Mouse (Mus musculus): ENCODE measurements around the gene Herc2. TPM values are rescaled to one million over a fixed set of nuclear protein-coding genes. Genes with fewer than 3 reads are reported as not detected.
"Not testable (repeated sequence)": the region's sequence is repeated elsewhere in the genome, so short reads cannot be mapped to it uniquely, and the experiment has no call there.

The Herc2 gene
- polyA plus RNA-seq (2016; fragmentation: Nextera tagmentation; extraction: Ambion mirVana), result 37.6 and 39.6 TPM in 2 replicates

DNA sequence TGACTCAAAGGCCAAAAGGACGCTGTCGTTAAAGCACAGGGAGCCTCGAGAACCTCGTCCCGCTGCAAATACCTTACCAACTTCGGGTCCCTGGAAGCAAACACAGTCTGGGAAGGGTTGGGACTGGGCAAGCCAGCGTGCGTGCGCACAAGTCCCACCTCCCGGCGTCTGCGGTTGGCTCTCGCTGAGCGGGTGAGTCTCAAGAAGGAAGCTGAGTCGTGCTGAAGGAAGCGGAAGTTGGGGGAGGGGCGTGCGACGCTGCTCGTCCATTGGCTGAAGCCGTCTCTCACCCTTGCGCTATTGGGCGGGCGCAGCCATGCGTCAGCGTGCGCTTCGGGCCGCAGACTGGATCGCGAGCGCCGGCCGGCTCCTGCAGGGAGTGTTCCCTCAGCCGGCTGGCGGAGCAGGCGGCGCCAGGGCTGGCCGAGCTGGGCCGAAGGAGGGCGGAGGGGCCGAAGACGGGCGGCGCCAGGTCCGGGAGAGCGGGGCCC, at the start of gene Herc2:
Gene Herc2, plus strand, starts transcription at position 366 of the 491 bp plus-strand sequence.
- Histone ChIP-seq H3K4me2 (replicated peaks) (peak within 1 kb of the TSS; percentile 80), H3K36me3 (no peaks in the 10 kb centered on the region), H3K9me3 (no peaks in the 10 kb centered on the region), H3K4me1 (peaks cover 15% of the 10 kb centered on the region), H3K27ac (replicated peaks) (peak within 1 kb of the TSS; percentile 90), H3K9ac (replicated peaks) (peak within 1 kb of the TSS; percentile 88), H3K4me3 (peak within 1 kb of the TSS; percentile 84), H3K27me3 (no peaks in the 10 kb centered on the region)
- ATAC-seq (ENCODE audit: low FRiP score, low read depth), result peak; percentile 100
- WGBS, result 0% methylated on average over 47 of the region's 47 CpGs

DNA sequence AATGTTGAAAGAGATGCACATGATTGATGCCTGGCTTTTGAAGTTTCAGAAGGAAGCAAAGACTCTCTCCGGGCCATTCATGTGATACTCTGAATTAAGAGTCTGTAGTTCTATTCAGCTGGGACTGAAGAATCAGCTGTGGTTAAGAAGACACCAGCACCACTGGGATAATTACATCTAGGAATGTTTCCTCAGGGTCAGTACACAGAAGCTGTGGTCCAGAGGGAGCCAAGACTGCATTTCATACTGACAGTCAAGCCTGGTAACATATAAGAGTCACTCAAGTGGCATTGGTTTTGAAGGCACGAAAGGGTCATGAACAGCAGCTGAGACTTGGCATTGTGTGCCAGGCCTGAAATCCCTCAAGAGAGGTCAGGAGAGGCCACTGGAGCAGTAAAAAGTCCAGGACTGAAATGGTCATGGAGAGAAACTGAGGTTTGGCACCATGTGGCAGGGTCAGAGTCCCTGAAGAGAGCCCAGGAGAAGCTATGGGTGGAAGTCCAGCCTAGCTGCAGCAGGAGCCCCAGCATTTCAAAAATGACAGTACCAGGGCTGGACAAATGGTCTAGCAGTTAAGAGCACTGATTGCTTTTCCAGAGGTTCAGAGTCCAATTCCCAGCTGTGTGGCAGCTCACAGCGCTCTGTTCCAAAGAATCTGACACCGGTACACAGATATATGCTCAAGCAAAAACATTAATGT, 39.5 kb upstream of the Herc2 start:
- WGBS, result 82% methylated on average over 4 of the region's 4 CpGs
- Histone ChIP-seq H3K4me3 (no peak overlapping the region), H3K27ac (replicated peaks) (no peak overlapping the region), H3K36me3 (no peaks in the 10 kb centered on the region), H3K27me3 (no peaks in the 10 kb centered on the region), H3K4me2 (replicated peaks) (no peak overlapping the region), H3K9ac (replicated peaks) (no peak overlapping the region), H3K9me3 (no peaks in the 10 kb centered on the region), H3K4me1 (no peaks in the 10 kb centered on the region)
- no peak for ATAC-seq (ENCODE audit: low FRiP score, low read depth)

DNA sequence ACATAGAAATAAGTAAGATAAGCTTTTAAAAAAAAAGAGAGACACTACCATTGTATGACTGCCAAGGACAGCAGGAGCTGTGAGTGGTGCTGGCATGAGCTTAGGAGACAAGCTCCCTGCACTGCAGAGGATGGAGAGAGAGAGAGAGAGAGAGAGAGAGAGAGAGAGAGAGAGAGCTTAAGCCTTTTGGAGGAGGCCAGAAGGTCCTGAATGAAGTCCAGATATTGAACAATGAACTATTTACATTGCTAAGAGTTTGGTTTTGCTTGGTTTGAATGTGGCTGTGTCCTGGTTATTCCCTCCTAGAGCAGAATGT, 39.0 kb upstream of the Herc2 start:
- no peaks in the 10 kb centered on the region for H3K9me3 ChIP-seq
- no peak overlapping the region for H3K9ac ChIP-seq (replicated peaks)
- H3K4me3 ChIP-seq, result no peak overlapping the region
- no peaks in the 10 kb centered on the region for H3K27me3 ChIP-seq
- H3K36me3 ChIP-seq, result no peaks in the 10 kb centered on the region
- H3K4me1 ChIP-seq, result no peaks in the 10 kb centered on the region
- no peak overlapping the region for H3K4me2 ChIP-seq (replicated peaks)
- no peak for ATAC-seq (ENCODE audit: low FRiP score, low read depth)
- no peak overlapping the region for H3K27ac ChIP-seq (replicated peaks)

DNA sequence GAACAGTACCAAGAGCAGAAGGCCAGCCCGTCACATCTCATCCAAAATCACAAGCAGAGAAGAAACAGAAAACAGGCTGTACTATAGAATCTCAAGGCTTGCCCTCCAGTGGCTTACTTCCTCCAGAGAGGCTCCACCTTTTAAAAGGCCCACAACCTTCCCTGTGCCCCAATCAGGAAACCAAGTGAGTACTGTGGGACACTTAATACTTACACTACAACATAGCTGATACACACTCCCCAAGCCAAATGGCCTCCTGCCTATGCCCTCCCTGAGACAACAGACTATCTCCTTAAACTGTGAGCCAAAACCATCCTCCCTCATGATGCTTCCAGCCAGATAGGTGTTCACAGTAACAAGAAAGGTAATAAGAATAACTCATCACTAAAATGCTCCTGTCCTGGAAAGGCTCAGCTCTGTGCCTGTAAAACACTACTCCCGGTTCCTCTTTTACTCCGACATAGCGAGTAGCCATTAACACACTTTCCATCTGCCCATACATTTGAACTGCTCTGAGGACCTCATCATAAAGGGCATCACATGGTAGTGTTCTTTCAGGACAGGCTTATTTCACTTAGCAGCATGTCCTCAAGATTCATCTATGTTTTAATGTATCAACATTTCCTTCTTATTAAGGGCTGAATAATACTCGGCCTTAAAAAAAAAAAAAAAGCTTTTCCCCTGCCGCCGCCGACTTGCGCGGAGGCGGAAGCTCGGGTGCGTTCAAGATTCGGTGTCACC, 36.6 kb upstream of the Herc2 start:
- H3K27ac ChIP-seq (replicated peaks), result no peak overlapping the region
- no peak overlapping the region for H3K4me3 ChIP-seq
- H3K9me3 ChIP-seq, result no peaks in the 10 kb centered on the region
- H3K4me2 ChIP-seq (replicated peaks), result no peak overlapping the region
- H3K36me3 ChIP-seq, result no peaks in the 10 kb centered on the region
- 0 out of 2 replicates have a peak, but pooled peaks cover 1% of the 10 kb centered on the region for H3K4me1 ChIP-seq
- 98% methylated on average over 14 of the region's 14 CpGs for WGBS
- no peak for ATAC-seq (ENCODE audit: low FRiP score, low read depth)
- H3K27me3 ChIP-seq, result no peaks in the 10 kb centered on the region
- H3K9ac ChIP-seq (replicated peaks), result no peak overlapping the region

DNA sequence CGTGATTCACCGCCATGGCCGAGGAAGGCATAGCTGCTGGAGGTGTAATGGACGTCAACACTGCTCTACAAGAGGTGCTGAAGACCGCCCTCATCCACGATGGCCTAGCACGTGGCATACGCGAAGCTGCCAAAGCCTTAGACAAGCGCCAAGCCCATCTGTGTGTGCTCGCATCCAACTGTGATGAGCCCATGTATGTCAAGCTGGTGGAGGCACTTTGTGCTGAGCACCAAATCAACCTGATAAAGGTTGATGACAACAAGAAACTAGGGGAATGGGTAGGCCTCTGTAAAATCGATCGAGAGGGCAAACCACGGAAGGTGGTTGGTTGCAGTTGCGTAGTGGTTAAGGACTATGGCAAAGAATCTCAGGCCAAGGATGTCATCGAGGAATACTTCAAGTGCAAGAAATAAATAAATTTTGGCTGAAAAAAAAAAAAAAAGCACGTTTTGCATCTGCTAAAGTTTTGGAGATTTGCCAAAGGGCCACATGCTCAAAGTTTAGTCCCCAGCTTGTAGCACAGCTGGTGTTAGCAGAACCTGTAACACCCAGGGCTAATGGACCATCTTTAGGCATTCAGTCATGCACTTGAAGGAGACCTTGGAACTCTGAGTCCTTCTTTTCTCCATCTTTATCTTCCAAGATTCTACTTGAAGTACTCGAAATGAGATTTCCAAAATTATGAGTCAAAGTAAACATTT, 35.8 kb upstream of the Herc2 start:
- H3K9me3 ChIP-seq; H3K27me3 ChIP-seq; H3K4me1 ChIP-seq; H3K27ac ChIP-seq (replicated peaks); H3K9ac ChIP-seq (replicated peaks); H3K4me3 ChIP-seq; H3K4me2 ChIP-seq (replicated peaks); ATAC-seq (ENCODE audit: low FRiP score, low read depth); H3K36me3 ChIP-seq: not testable (repeated sequence)
- WGBS, result 89% methylated on average over 7 of the region's 18 CpGs

DNA sequence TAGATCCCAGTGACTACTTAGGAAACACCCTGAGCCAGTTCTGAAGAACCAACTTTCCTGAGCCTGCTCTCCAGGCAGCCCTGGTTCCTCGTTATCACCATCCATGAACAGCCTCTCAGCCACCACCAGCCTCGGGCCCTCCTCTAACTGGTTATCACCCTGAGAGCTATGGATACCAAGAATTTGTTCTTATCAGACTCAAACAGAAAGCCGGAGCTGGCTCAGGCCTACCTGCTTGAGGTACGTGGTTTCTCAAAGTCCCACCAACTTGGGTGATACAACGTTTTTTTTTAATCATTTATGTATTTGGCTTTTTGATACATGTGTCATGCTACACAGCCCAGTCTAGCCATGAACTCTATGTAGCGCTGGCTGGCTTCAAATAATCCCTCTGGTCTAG, 34.8 kb upstream of the Herc2 start:
- 88% methylated on average over 6 of the region's 6 CpGs for WGBS
- no peak overlapping the region for H3K4me3 ChIP-seq
- H3K9ac ChIP-seq (replicated peaks), result no peak overlapping the region
- no peak overlapping the region for H3K4me2 ChIP-seq (replicated peaks)
- ATAC-seq (ENCODE audit: low FRiP score, low read depth), result no peak
- H3K27me3 ChIP-seq, result no peaks in the 10 kb centered on the region
- H3K4me1 ChIP-seq, result peaks cover 5% of the 10 kb centered on the region; the same call in 1 of the 2 replicates
- no peaks in the 10 kb centered on the region for H3K9me3 ChIP-seq
- H3K36me3 ChIP-seq, result no peaks in the 10 kb centered on the region
- H3K27ac ChIP-seq (replicated peaks), result no peak overlapping the region

DNA sequence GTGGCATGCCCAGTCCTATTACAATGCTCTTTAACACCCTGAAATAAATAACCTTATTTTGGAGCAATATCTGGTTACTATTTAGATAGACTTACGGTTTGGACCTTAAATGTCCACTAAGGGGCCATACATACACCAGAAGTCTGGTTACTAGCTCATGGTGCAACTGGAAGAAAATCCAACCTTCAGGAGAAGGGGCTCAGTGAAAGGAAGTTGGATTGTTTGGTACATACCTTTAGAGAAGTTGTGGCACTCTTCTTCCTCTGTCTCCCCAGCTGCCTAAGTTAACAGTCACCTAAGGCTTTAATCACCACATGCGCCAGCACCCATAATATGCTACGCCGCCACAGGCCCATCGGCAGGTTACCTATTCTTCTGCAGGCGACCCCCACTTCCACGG, 34.2 kb upstream of the Herc2 start:
- Histone ChIP-seq H3K4me3 (no peak overlapping the region), H3K9me3 (no peaks in the 10 kb centered on the region), H3K4me1 (peaks cover 5% of the 10 kb centered on the region; the same call in 1 of the 2 replicates), H3K27ac (replicated peaks) (no peak overlapping the region), H3K4me2 (replicated peaks) (no peak overlapping the region), H3K27me3 (no peaks in the 10 kb centered on the region), H3K9ac (replicated peaks) (no peak overlapping the region), H3K36me3 (no peaks in the 10 kb centered on the region)
- 92% methylated on average over 7 of the region's 7 CpGs for WGBS
- ATAC-seq (ENCODE audit: low FRiP score, low read depth), result no peak

DNA sequence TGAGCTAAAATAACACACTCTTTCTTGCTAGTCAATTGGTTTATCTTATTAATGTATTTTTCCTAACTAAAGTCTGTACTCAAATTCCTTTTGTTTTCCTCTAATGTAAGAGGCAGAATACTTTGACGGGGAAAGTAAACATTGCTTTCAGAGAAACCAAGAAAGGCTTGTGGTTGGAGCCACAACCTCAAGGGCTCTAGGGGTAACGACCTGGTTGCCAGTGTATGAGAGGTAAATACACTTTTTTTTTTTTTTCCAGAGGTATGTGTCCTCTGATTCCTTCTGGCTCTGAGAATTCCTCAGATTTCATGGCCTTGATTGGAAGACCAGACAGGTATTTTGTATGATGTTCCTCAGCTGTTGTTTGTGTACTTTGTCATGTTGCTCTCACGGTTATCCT, 32.2 kb upstream of the Herc2 start:
- Histone ChIP-seq H3K4me1 (peaks cover 5% of the 10 kb centered on the region; the same call in 1 of the 2 replicates), H3K27me3 (no peaks in the 10 kb centered on the region), H3K36me3 (no peaks in the 10 kb centered on the region), H3K9ac (replicated peaks) (no peak overlapping the region), H3K4me2 (replicated peaks) (peak overlapping the region; percentile 66; the same call in 1 of the 2 replicates), H3K4me3 (no peak overlapping the region), H3K9me3 (no peaks in the 10 kb centered on the region), H3K27ac (replicated peaks) (no peak overlapping the region)
- ATAC-seq (ENCODE audit: low FRiP score, low read depth), result no peak
- 83% methylated on average over 3 of the region's 3 CpGs for whole genome bisulfite sequencing

DNA sequence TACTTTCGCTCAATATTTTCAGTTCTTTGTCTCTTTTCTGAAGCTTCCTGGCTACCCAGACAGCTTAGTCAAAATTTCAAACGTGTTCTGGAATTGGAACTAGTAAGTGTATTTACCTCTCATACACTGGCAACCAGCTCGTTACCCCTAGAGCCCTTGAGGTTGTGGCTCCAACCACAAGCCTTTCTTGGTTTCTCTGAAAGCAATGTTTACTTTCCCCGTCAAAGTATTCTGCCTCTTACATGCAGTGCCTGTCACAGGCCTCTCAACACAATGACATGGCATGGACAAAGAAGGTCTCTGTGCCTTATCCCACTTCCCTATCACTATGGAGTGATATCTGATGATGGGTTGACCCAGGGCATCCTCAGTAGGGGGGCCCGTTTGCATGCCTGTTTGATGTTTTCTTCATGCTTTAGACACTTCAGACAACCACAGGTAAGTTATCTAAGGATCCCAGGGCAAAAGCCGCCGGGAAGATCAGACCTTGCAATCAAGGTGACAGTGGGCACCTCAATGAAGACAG, 31.5 kb upstream of the Herc2 start:
- H3K27ac ChIP-seq (replicated peaks), result peak overlapping the region; percentile 79
- no peaks in the 10 kb centered on the region for H3K36me3 ChIP-seq
- H3K4me2 ChIP-seq (replicated peaks), result peak overlapping the region; percentile 66
- ATAC-seq (ENCODE audit: low FRiP score, low read depth), result no peak
- peak overlapping the region; percentile 71 for H3K4me3 ChIP-seq
- no peaks in the 10 kb centered on the region for H3K27me3 ChIP-seq
- peak overlapping the region; percentile 74; the same call in 1 of the 2 replicates for H3K9ac ChIP-seq (replicated peaks)
- WGBS, result 48% methylated on average over 7 of the region's 7 CpGs
- H3K4me1 ChIP-seq, result peaks cover 5% of the 10 kb centered on the region; the same call in 1 of the 2 replicates
- no peaks in the 10 kb centered on the region for H3K9me3 ChIP-seq

DNA sequence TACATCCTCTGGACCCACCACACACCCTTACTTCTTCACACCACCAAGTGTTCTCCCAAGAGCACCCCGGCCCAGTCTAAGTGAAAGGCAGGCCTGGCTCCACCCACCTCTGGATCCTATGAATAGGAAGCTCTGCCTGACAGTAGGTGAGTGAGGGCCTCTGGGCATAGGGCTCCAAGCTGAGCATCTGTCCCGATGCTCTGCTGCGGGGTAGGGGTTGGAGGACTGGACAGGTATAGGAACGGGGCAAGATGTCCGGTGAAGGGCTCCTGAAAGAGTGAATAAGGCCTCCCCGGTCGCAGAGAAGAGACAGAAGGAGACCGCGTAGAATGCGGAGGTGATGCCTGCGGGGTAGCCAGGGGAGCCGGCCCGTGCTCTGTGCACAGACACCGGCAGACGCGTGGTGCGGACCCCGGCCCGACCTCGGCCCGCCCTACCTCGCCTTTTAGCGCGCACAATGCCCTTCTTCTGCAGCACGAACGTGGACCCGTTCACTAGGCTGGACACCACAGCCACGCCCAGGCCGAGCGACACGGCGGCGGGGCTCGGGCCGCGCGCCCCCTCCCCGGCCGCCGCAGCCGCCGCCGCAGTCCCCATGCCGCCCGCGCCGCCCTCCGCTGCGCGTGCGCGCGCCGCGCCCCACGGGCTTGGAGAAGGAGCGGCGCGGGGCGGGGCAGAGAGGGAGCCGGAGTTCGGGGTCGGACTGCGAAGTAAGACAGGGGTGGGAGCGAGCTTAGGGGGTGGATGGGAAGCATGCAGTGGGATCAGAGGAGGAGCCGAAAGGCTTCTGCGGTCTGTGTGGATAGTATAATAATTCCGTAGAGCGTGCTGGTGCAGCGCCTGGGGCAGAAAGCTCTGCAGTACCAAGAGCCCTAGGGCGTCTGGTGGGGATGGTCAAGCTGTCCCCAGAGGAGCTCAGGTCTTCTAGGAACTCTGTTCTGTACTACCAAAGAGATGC, 30.7 kb upstream of the Herc2 start:
- WGBS, result under 1% methylated on average over 52 of the region's 71 CpGs
- Histone ChIP-seq H3K4me2 (replicated peaks) (peak overlapping the region; percentile 66), H3K27ac (replicated peaks) (peak overlapping the region; percentile 79), H3K27me3 (no peaks in the 10 kb centered on the region), H3K9me3 (no peaks in the 10 kb centered on the region), H3K4me3 (peak overlapping the region; percentile 71), H3K36me3 (no peaks in the 10 kb centered on the region), H3K4me1 (peaks cover 5% of the 10 kb centered on the region; the same call in 1 of the 2 replicates), H3K9ac (replicated peaks) (peak overlapping the region; percentile 74)
- ATAC-seq (ENCODE audit: low FRiP score, low read depth), result peak; percentile 96

DNA sequence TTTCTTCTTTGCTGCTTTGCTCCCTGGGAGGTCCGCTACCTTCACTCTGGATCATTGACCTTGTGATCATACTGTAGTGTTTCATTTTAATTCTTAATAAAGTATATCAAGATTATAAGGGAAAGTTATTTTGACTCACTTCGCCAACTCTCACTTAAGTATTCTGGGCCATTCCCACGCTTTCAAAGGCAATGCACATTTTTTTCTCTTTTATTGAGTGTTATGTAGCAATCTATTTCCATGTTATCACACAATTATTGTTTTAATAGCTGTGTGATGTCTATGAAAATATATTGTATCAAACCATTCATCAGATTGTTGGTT, 30.1 kb upstream of the Herc2 start, which contains the start of gene Nipa1:
Gene Nipa1, minus strand, starts transcription at position 25 of the 324 bp plus-strand sequence.
- H3K9me3 ChIP-seq, result no peaks in the 10 kb centered on the region
- H3K4me2 ChIP-seq (replicated peaks), result peak within 1 kb of the TSS; percentile 66
- no peaks in the 10 kb centered on the region for H3K27me3 ChIP-seq
- H3K4me3 ChIP-seq, result peak within 1 kb of the TSS; percentile 71
- WGBS, result 57% methylated on average over 3 of the region's 3 CpGs
- peaks cover 5% of the 10 kb centered on the region; the same call in 1 of the 2 replicates for H3K4me1 ChIP-seq
- no peaks in the 10 kb centered on the region for H3K36me3 ChIP-seq
- peak within 1 kb of the TSS; percentile 74 for H3K9ac ChIP-seq (replicated peaks)
- no peak for ATAC-seq (ENCODE audit: low FRiP score, low read depth)
- H3K27ac ChIP-seq (replicated peaks), result peak within 1 kb of the TSS; percentile 79

Data from midbrain, embryonic 12.5 days (tissue).